Mouse (Mus musculus) spleen, adult 2 months (tissue): ENCODE results near the gene Swt1.

ENCODE experiments used
- CTCF ChIP-seq: fragments of 200-500 bp; IDR thresholded peaks from 2 replicates; pipeline ENCODE4 v1.5.1; 2011; ENCODE audit warnings: mild to moderate bottlenecking, inconsistent platforms; ENCODE audit not compliant: insufficient read depth, insufficient read length, insufficient replicate concordance; ENCODE audit errors: extremely low read depth
- POLR2A ChIP-seq: fragments of 200-500 bp; IDR thresholded peaks from 2 replicates; pipeline ENCODE4 v1.6.1; 2011; ENCODE audit warnings: low read depth, low read length, inconsistent platforms

DNA sequence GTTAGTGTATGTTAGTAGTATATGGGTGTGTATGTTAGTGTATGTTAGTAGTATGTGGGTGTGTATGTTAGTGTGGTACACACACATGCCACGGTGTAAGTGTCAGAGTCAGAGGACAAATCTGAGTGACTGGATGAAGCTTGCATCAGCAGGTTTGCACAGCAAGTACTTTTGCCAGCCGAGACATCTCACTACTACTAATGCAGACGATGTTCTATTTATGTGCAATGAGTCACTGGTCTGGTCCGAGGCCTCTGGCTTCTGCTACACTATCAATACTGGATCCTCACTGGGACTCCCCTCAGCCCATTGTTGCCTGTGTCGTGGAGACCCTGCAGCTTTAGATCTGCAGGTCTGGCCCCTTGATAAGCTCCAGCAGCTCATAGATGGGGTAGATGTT is 56.7 kb downstream of the Swt1 start:
- TF ChIP-seq POLR2A = no peak
- no peak for TF ChIP-seq CTCF
